Mouse (Mus musculus): ENCODE measurements around the gene Tmem100. TPM values are rescaled to one million over a fixed set of nuclear protein-coding genes. Genes with fewer than 3 reads are reported as not detected.

Gene Tmem100
- total and polyA plus RNA-seq, 2 experiments from 2014 or later = 9.6 to 12.5 TPM

GRCm38 (mm10) chr11:89988936-89989589 is 41.1 kb upstream of the Tmem100 start:
- peak; percentile 92 for TF ChIP-seq CTCF (IDR thresholded peaks at IDR 0.05)
- H3K27me3 ChIP-seq (ENCODE audit: insufficient read depth, low read length) = no peaks in the 10 kb centered on the region
- WGBS = 20% methylated on average over 8 of the region's 8 CpGs

GRCm38 (mm10) chr11:89991661-89992060 is 38.5 kb upstream of the Tmem100 start:
- Histone ChIP-seq H3K9ac (replicated peaks; ENCODE audit: low read length, poor library complexity, severe bottlenecking) (no peak overlapping the region), H3K4me3 (ENCODE audit: low read depth, low read length) (no peak overlapping the region), H3K36me3 (ENCODE audit: insufficient read depth, low read length) (no peaks in the 10 kb centered on the region), H3K4me1 (ENCODE audit: insufficient read depth, low read length) (no peaks in the 10 kb centered on the region), H3K4me2 (ENCODE audit: low read depth, low read length, poor library complexity, severe bottlenecking) (no peak overlapping the region), H3K27me3 (ENCODE audit: insufficient read depth, low read length) (no peaks in the 10 kb centered on the region), H3K9me3 (ENCODE audit: low read length) (no peaks in the 10 kb centered on the region), H3K27ac (ENCODE audit: low read depth, low read length) (no peak overlapping the region)
- TF ChIP-seq CTCF (IDR thresholded peaks at IDR 0.05) = no peak
- ATAC-seq (ENCODE audit: low FRiP score) (no peak), DNase-seq (ENCODE audit: low spot score) (no peak)

More at GRCm38 (mm10) chr11:89988936-89989589, 41.1 kb upstream of the Tmem100 start:
- Histone ChIP-seq H3K4me3 (ENCODE audit: low read depth, low read length) (no peak overlapping the region), H3K27ac (ENCODE audit: low read depth, low read length) (no peak overlapping the region), H3K9ac (replicated peaks; ENCODE audit: low read length, poor library complexity, severe bottlenecking) (no peak overlapping the region), H3K4me2 (ENCODE audit: low read depth, low read length, poor library complexity, severe bottlenecking) (no peak overlapping the region), H3K4me1 (ENCODE audit: insufficient read depth, low read length) (no peaks in the 10 kb centered on the region), H3K36me3 (ENCODE audit: insufficient read depth, low read length) (no peaks in the 10 kb centered on the region), H3K9me3 (ENCODE audit: low read length) (no peaks in the 10 kb centered on the region)
- DNase-seq (ENCODE audit: low spot score) = peak; percentile 88
- no peak for ATAC-seq (ENCODE audit: low FRiP score)

DNA sequence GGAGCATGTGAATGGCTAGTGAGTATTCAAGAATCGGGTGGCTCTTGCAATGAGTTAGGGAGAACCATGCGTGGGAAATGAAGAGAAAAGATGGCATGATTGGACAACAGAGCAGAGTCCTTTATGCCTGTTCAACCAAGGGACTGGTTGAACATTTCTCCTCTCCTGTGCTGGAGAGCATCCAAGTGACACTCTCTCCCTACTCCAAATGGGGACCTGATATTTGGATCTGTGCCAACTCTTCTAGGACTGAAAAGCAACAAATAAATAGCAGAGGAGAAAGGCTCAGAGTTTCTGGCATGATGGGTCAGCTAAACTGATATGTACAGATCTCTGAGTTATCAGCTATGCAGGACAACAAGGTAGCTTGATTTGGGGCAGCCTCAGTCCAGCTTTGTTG is 35.4 kb upstream of the Tmem100 start:
- Histone ChIP-seq H3K4me1 (ENCODE audit: insufficient read depth, low read length) (no peaks in the 10 kb centered on the region), H3K36me3 (ENCODE audit: insufficient read depth, low read length) (no peaks in the 10 kb centered on the region), H3K9me3 (ENCODE audit: low read length) (no peaks in the 10 kb centered on the region), H3K4me3 (ENCODE audit: low read depth, low read length) (no peak overlapping the region), H3K27me3 (ENCODE audit: insufficient read depth, low read length) (no peaks in the 10 kb centered on the region), H3K9ac (replicated peaks; ENCODE audit: low read length, poor library complexity, severe bottlenecking) (no peak overlapping the region), H3K27ac (ENCODE audit: low read depth, low read length) (no peak overlapping the region), H3K4me2 (ENCODE audit: low read depth, low read length, poor library complexity, severe bottlenecking) (no peak overlapping the region)
- DNase-seq (ENCODE audit: low spot score) = peak; percentile 21
- ATAC-seq (ENCODE audit: low FRiP score) = no peak
- no peak for TF ChIP-seq CTCF (IDR thresholded peaks at IDR 0.05)
- WGBS = 85% methylated on average over 2 of the region's 2 CpGs

- Histone ChIP-seq H3K4me2 (ENCODE audit: low read depth, low read length, poor library complexity, severe bottlenecking) (no peak overlapping the region), H3K36me3 (ENCODE audit: insufficient read depth, low read length) (no peaks in the 10 kb centered on the region), H3K4me1 (ENCODE audit: insufficient read depth, low read length) (no peaks in the 10 kb centered on the region), H3K4me3 (ENCODE audit: low read depth, low read length) (no peak overlapping the region), H3K27ac (ENCODE audit: low read depth, low read length) (no peak overlapping the region), H3K9ac (replicated peaks; ENCODE audit: low read length, poor library complexity, severe bottlenecking) (no peak overlapping the region), H3K27me3 (ENCODE audit: insufficient read depth, low read length) (no peaks in the 10 kb centered on the region), H3K9me3 (ENCODE audit: low read length) (no peaks in the 10 kb centered on the region)
- 92% methylated on average over 5 of the region's 5 CpGs for WGBS
- DNase-seq (ENCODE audit: low spot score) = no peak
- no peak for TF ChIP-seq CTCF (IDR thresholded peaks at IDR 0.05)
- no peak for ATAC-seq (ENCODE audit: low FRiP score)
These were observed 34.6 kb upstream of the Tmem100 start for GRCm38 (mm10) chr11:89995596-89995995.

GRCm38 (mm10) chr11:89996406-89996805 is 33.7 kb upstream of the Tmem100 start:
- Histone ChIP-seq H3K9ac (replicated peaks; ENCODE audit: low read length, poor library complexity, severe bottlenecking) (no peak overlapping the region), H3K27ac (ENCODE audit: low read depth, low read length) (no peak overlapping the region), H3K4me3 (ENCODE audit: low read depth, low read length) (no peak overlapping the region), H3K36me3 (ENCODE audit: insufficient read depth, low read length) (no peaks in the 10 kb centered on the region), H3K27me3 (ENCODE audit: insufficient read depth, low read length) (no peaks in the 10 kb centered on the region), H3K9me3 (ENCODE audit: low read length) (no peaks in the 10 kb centered on the region), H3K4me1 (ENCODE audit: insufficient read depth, low read length) (no peaks in the 10 kb centered on the region), H3K4me2 (ENCODE audit: low read depth, low read length, poor library complexity, severe bottlenecking) (no peak overlapping the region)
- WGBS = 92% methylated on average over 4 of the region's 4 CpGs
- no peak for ATAC-seq (ENCODE audit: low FRiP score)
- no peak for TF ChIP-seq CTCF (IDR thresholded peaks at IDR 0.05)
- DNase-seq (ENCODE audit: low spot score) = no peak

GRCm38 (mm10) chr11:89996856-89997255 is 33.3 kb upstream of the Tmem100 start:
- no peak for ATAC-seq (ENCODE audit: low FRiP score)
- Histone ChIP-seq H3K9me3 (ENCODE audit: low read length) (no peaks in the 10 kb centered on the region), H3K4me2 (ENCODE audit: low read depth, low read length, poor library complexity, severe bottlenecking) (no peak overlapping the region), H3K27ac (ENCODE audit: low read depth, low read length) (no peak overlapping the region), H3K9ac (replicated peaks; ENCODE audit: low read length, poor library complexity, severe bottlenecking) (no peak overlapping the region), H3K27me3 (ENCODE audit: insufficient read depth, low read length) (no peaks in the 10 kb centered on the region), H3K4me3 (ENCODE audit: low read depth, low read length) (no peak overlapping the region), H3K36me3 (ENCODE audit: insufficient read depth, low read length) (no peaks in the 10 kb centered on the region), H3K4me1 (ENCODE audit: insufficient read depth, low read length) (no peaks in the 10 kb centered on the region)
- TF ChIP-seq CTCF (IDR thresholded peaks at IDR 0.05) = no peak
- no peak for DNase-seq (ENCODE audit: low spot score)
- WGBS = 94% methylated on average over 7 of the region's 7 CpGs
